Mouse (Mus musculus): ENCODE measurements around the gene Ttc16. TPM values are rescaled to one million over a fixed set of nuclear protein-coding genes. Genes with fewer than 3 reads are reported as not detected.

The Ttc16 gene
- polyA plus RNA-seq, 1 experiment from 2014 or later, result 0.24 TPM

GRCm38 (mm10) chr2:32757056-32757845, 18.2 kb downstream of the Ttc16 start, which contains the start of gene Tor2a:
Tor2a (plus strand) TSS chr2:32757234.
- Histone ChIP-seq H3K4me1 (replicated peaks) (peaks cover 26% of the 10 kb centered on the region), H3K4me2 (peak within 1 kb of the TSS; percentile 49), H3K9me3 (no peaks in the 10 kb centered on the region), H3K9ac (peak within 1 kb of the TSS; percentile 86), H3K27ac (replicated peaks) (peak within 1 kb of the TSS; percentile 93), H3K4me3 (peak within 1 kb of the TSS; percentile 70), H3K36me3 (peaks cover 57% of the 10 kb centered on the region), H3K27me3 (no peaks in the 10 kb centered on the region)
- WGBS, result under 1% methylated on average over 64 of the region's 66 CpGs
- ATAC-seq (ENCODE audit: low read depth), result peak; percentile 94

DNA sequence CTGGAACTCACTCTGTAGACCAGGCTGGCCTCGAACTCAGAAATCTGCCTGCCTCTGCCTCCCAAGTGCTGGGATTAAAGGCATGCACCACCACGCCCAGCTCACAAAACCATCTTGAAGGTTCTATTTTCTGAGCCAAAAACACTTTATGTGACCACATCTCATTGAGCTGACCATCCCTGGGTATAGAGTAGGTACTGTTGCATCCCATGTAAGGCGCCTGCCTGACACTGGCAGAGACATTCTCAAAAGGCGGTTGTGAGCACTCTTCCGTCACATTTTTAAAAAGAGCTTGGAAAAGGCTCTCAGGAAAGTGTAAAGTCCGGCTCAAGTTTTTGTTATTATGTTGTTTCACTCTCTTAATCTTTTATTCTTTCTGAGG, 18.8 kb downstream of the Ttc16 start:
- peak; percentile 36; the same call in 1 of the 2 replicates for ATAC-seq (ENCODE audit: low read depth)
- H3K9ac ChIP-seq, result no peak overlapping the region
- peaks cover 32% of the 10 kb centered on the region for H3K4me1 ChIP-seq (replicated peaks)
- no peak overlapping the region; the same call in 1 of the 2 replicates for H3K27ac ChIP-seq (replicated peaks)
- peak overlapping the region; percentile 36 for H3K4me2 ChIP-seq
- H3K9me3 ChIP-seq, result no peaks in the 10 kb centered on the region
- no peaks in the 10 kb centered on the region for H3K27me3 ChIP-seq
- 0 out of 2 replicates have a peak overlapping the region, but pooled peaks have one; percentile 70 for H3K4me3 ChIP-seq
- H3K36me3 ChIP-seq, result peaks cover 55% of the 10 kb centered on the region
- 34% methylated on average over 6 of the region's 6 CpGs for WGBS

DNA sequence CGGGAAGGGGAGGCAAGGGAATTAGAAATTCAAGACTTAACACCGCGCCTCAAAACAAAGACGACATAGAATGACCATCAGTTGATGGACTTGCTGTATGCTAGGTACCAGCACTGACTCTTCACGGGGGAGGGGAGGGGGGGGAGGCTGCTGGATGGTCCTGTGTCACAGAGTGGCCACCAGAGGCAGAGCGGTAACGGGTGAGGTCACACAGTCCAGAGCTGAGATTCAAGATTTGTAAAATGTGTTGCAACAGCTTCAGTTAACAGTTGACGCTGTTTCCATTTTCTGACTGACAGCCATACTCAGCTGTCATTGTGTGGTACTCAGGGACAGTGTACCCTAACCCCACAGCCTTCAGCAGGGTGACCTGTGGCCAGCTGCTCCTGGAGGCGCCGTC, 23.3 kb downstream of the Ttc16 start:
- H3K36me3 ChIP-seq, result peaks cover 68% of the 10 kb centered on the region
- peak overlapping the region; percentile 34 for H3K4me3 ChIP-seq
- no peak overlapping the region for H3K27ac ChIP-seq (replicated peaks)
- ATAC-seq (ENCODE audit: low read depth), result no peak
- peak overlapping the region; percentile 53 for H3K4me2 ChIP-seq
- no peaks in the 10 kb centered on the region for H3K9me3 ChIP-seq
- WGBS, result 71% methylated on average over 10 of the region's 10 CpGs
- H3K27me3 ChIP-seq, result no peaks in the 10 kb centered on the region
- peak overlapping the region; percentile 58; the same call in 1 of the 2 replicates for H3K9ac ChIP-seq
- H3K4me1 ChIP-seq (replicated peaks), result peaks cover 31% of the 10 kb centered on the region

- WGBS, result 13% methylated on average over 9 of the region's 10 CpGs
- H3K27ac ChIP-seq (replicated peaks), result peak overlapping the region; percentile 85
- peak overlapping the region; percentile 34 for H3K4me3 ChIP-seq
- H3K36me3 ChIP-seq, result peaks cover 73% of the 10 kb centered on the region
- no peaks in the 10 kb centered on the region for H3K9me3 ChIP-seq
- peaks cover 31% of the 10 kb centered on the region for H3K4me1 ChIP-seq (replicated peaks)
- ATAC-seq (ENCODE audit: low read depth), result no peak
- peak overlapping the region; percentile 58 for H3K9ac ChIP-seq
- peak overlapping the region; percentile 53 for H3K4me2 ChIP-seq
- H3K27me3 ChIP-seq, result no peaks in the 10 kb centered on the region
Measured at GRCm38 (mm10) chr2:32751665-32752033, 23.8 kb downstream of the Ttc16 start.

DNA sequence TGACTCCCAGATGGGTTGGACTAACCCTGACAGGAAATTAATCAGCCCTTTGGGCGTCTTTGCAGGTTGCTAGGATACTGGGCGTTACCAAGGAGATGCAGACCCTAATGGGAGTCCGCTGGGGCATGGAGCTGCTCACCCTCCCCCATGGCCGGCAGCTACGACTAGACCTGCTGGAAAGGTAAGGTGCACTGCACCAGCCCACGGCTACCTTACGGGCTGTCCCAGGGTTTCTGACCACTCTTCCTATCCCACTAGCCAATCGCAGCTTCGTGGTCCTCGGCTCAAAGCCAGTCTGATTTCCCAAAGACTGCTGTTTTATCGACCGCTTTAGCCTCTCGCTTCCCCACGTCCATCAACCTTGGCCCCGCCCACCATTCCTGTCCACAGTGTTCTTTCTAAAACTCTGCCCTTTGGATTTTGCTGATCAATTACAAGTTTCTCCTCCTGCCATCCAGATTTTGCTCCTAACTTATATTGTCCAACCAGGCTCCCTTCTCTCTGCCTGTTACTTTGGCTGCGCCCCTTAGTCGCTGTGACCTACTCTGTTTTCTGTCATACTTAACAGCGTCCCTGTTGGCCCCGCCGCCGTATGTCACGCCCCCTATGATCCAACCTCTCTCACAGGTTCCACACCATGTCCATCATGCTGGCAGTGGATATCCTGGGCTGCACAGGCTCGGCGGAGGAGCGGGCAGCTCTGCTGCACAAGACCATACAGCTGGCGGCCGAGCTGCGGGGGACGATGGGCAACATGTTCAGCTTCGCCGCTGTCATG, 24.4 kb downstream of the Ttc16 start:
- Histone ChIP-seq H3K9me3 (no peaks in the 10 kb centered on the region), H3K4me1 (replicated peaks) (peaks cover 31% of the 10 kb centered on the region), H3K27me3 (no peaks in the 10 kb centered on the region), H3K36me3 (peaks cover 79% of the 10 kb centered on the region), H3K4me3 (peak overlapping the region; percentile 34), H3K27ac (replicated peaks) (peak overlapping the region; percentile 85), H3K4me2 (peak overlapping the region; percentile 53), H3K9ac (peak overlapping the region; percentile 58)
- ATAC-seq (ENCODE audit: low read depth), result peak; percentile 75
- WGBS, result 6% methylated on average over 31 of the region's 31 CpGs

GRCm38 (mm10) chr2:32750199-32750598, 25.2 kb downstream of the Ttc16 start:
- WGBS, result 78% methylated on average over 7 of the region's 7 CpGs
- no peak for ATAC-seq (ENCODE audit: low read depth)
- Histone ChIP-seq H3K4me3 (no peak overlapping the region), H3K9ac (no peak overlapping the region), H3K4me2 (no peak overlapping the region), H3K36me3 (peaks cover 88% of the 10 kb centered on the region), H3K4me1 (replicated peaks) (peaks cover 31% of the 10 kb centered on the region), H3K27ac (replicated peaks) (peak overlapping the region; percentile 85), H3K27me3 (no peaks in the 10 kb centered on the region), H3K9me3 (no peaks in the 10 kb centered on the region)

- no peak overlapping the region for H3K27ac ChIP-seq (replicated peaks)
- no peak for ATAC-seq (ENCODE audit: low read depth)
- H3K9me3 ChIP-seq, result no peaks in the 10 kb centered on the region
- H3K4me2 ChIP-seq, result no peak overlapping the region
- peaks cover 89% of the 10 kb centered on the region for H3K36me3 ChIP-seq
- H3K4me1 ChIP-seq (replicated peaks), result peaks cover 37% of the 10 kb centered on the region
- WGBS, result 85% methylated on average over 16 of the region's 16 CpGs
- no peak overlapping the region for H3K4me3 ChIP-seq
- H3K27me3 ChIP-seq, result no peaks in the 10 kb centered on the region
- no peak overlapping the region for H3K9ac ChIP-seq
Measured at GRCm38 (mm10) chr2:32749082-32749481, 26.4 kb downstream of the Ttc16 start.

GRCm38 (mm10) chr2:32744272-32744982, 31.0 kb downstream of the Ttc16 start:
- peaks cover 10% of the 10 kb centered on the region; the same call in 1 of the 2 replicates for H3K27me3 ChIP-seq
- H3K4me2 ChIP-seq, result no peak overlapping the region
- H3K4me1 ChIP-seq (replicated peaks), result peaks cover 45% of the 10 kb centered on the region
- H3K9ac ChIP-seq, result peak overlapping the region; percentile 41; the same call in 1 of the 2 replicates
- WGBS, result 75% methylated on average over 15 of the region's 15 CpGs
- no peak overlapping the region for H3K4me3 ChIP-seq
- no peak for ATAC-seq (ENCODE audit: low read depth)
- H3K9me3 ChIP-seq, result no peaks in the 10 kb centered on the region
- H3K27ac ChIP-seq (replicated peaks), result no peak overlapping the region
- H3K36me3 ChIP-seq, result peaks cover 53% of the 10 kb centered on the region

- ATAC-seq (ENCODE audit: low read depth), result peak; percentile 93
- H3K36me3 ChIP-seq, result peaks cover 32% of the 10 kb centered on the region
- H3K9me3 ChIP-seq, result no peaks in the 10 kb centered on the region
- peak overlapping the region; percentile 80 for H3K4me2 ChIP-seq
- peak overlapping the region; percentile 92 for H3K9ac ChIP-seq
- peak overlapping the region; percentile 81 for H3K4me3 ChIP-seq
- H3K4me1 ChIP-seq (replicated peaks), result peaks cover 50% of the 10 kb centered on the region
- peak overlapping the region; percentile 93 for H3K27ac ChIP-seq (replicated peaks)
- peaks cover 10% of the 10 kb centered on the region; the same call in 1 of the 2 replicates for H3K27me3 ChIP-seq
- WGBS, result 3% methylated on average over 18 of the region's 18 CpGs
Measured at GRCm38 (mm10) chr2:32742173-32742531, 33.3 kb downstream of the Ttc16 start.

GRCm38 (mm10) chr2:32741273-32742172, 33.9 kb downstream of the Ttc16 start:
- no peaks in the 10 kb centered on the region for H3K9me3 ChIP-seq
- H3K4me1 ChIP-seq (replicated peaks), result peaks cover 50% of the 10 kb centered on the region
- H3K9ac ChIP-seq, result peak overlapping the region; percentile 92
- WGBS, result 3% methylated on average over 56 of the region's 58 CpGs
- peak; percentile 60 for ATAC-seq (ENCODE audit: low read depth)
- H3K4me3 ChIP-seq, result peak overlapping the region; percentile 81
- H3K27ac ChIP-seq (replicated peaks), result peak overlapping the region; percentile 93
- H3K4me2 ChIP-seq, result peak overlapping the region; percentile 80
- H3K27me3 ChIP-seq, result peaks cover 10% of the 10 kb centered on the region; the same call in 1 of the 2 replicates
- H3K36me3 ChIP-seq, result peaks cover 25% of the 10 kb centered on the region

DNA sequence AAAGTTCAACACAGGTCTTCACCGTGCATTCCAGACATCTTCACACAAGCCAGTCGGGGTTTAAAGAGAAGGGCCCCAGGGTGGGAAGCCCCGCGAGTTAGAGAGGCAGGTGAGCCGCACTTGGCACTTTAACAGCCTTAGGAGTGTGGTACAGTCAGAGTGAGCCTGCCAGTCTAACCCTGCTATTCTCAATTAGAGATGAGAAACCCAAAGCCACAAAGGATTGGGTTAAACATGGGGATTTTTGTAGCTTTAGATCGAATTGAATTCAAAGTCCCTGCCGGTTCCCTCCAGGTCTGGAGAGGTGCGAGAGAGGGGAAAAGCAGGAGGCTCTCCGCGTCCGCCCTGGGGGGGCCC, 34.5 kb downstream of the Ttc16 start, which contains the start of gene 6330409D20Rik:
Gene 6330409D20Rik, minus strand, starts transcription at position 101 of the 357 bp plus-strand sequence.
- Histone ChIP-seq H3K4me1 (replicated peaks) (peaks cover 50% of the 10 kb centered on the region), H3K27me3 (peaks cover 10% of the 10 kb centered on the region; the same call in 1 of the 2 replicates), H3K9ac (peak within 1 kb of the TSS; percentile 92), H3K4me2 (peak within 1 kb of the TSS; percentile 80), H3K36me3 (peaks cover 19% of the 10 kb centered on the region), H3K9me3 (no peaks in the 10 kb centered on the region), H3K4me3 (peak within 1 kb of the TSS; percentile 81), H3K27ac (replicated peaks) (peak within 1 kb of the TSS; percentile 93)
- ATAC-seq (ENCODE audit: low read depth), result no peak
- 12% methylated on average over 11 of the region's 11 CpGs for WGBS
